In the genomic region with DNA sequence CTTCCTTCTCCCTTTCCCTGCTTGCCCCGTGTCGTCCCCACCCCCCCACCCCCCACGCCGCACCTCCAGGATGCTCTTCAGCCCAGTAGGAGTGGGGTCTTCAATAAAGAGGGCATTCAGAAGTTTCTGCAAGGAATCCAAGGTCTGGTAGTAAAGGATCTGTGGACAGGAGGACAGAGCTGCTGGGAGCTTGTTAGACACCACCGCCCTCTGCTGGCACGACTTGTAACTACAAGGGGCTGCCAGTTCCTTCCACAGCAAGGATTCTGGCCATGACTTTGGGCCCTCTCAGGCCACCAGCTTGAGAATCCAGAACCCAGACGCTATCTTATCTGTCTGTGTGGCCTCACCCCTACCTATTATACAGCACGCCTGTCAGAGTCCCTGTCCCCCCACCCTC, we compare ENCODE assay signal across 8 mouse cellular contexts. TPM values are rescaled to one million over a fixed set of nuclear protein-coding genes. Genes with fewer than 3 reads are reported as not detected.
A peak's percentile ranks its signal among the peaks of the same experiment; 100 is the strongest.
DNase-seq lines count a peak whose midpoint lies in the region; ATAC-seq and TF ChIP-seq lines count a peak whose summit lies in the region.

No protein-coding gene starts in this region.

- peaks cover 0 to 8% of the 10 kb centered on the region in 2 experiments for H3K27me3 ChIP-seq in MEL (ENCODE audit: control insufficient read depth in 1 of 2, insufficient read depth in 2 of 2, low read length in 2 of 2)
- no peaks in the 10 kb centered on the region for H3K27me3 ChIP-seq in forebrain, postnatal 0 days (ENCODE audit: insufficient read depth, low read length)
- no peaks in the 10 kb centered on the region for H3K27me3 ChIP-seq in lung, postnatal 0 days (replicated peaks; ENCODE audit: insufficient read depth, low read length)

- peak; percentile 93 for TF ChIP-seq RAD21 in MEL (IDR thresholded peaks at IDR 0.05; ENCODE audit: low read depth, low read length)

- no peaks in the 10 kb centered on the region for H3K79me2 ChIP-seq in MEL (ENCODE audit: control insufficient read depth, insufficient read depth, low read length, poor library complexity)

- peak; percentile 56 for ATAC-seq in forebrain, postnatal 0 days
- peak; percentile 68 to 75 for ATAC-seq in hematopoietic stem cell, adult 5-6 weeks (replicated peaks in 1 of 2; ENCODE audit: insufficient read depth in 1 of 2, low FRiP score in 2 of 2, low TSS enrichment in 1 of 2, low read depth in 1 of 2, poor library complexity in 2 of 2, severe bottlenecking in 2 of 2)
- peak; percentile 47; the same call in 1 of the 2 replicates for ATAC-seq in lung, postnatal 0 days

- no peak for TF ChIP-seq POLR2A in MEL (IDR thresholded peaks at IDR 0.05; ENCODE audit: control insufficient read depth in 1 of 2, insufficient read depth in 1 of 2, low read depth in 1 of 2, low read length in 2 of 2, poor library complexity in 1 of 2)

- WGBS in forebrain, postnatal 0 days = 2% methylated on average over 8 of the region's 8 CpGs
- WGBS in lung, postnatal 0 days = 0% methylated on average over 8 of the region's 8 CpGs

- H3K9me3 ChIP-seq in MEL (replicated peaks; ENCODE audit: insufficient read depth, low read length) = no peaks in the 10 kb centered on the region
- H3K9me3 ChIP-seq in forebrain, postnatal 0 days (ENCODE audit: low read length) = no peaks in the 10 kb centered on the region
- no peaks in the 10 kb centered on the region for H3K9me3 ChIP-seq in lung, postnatal 0 days (ENCODE audit: low read length)

- no peak for TF ChIP-seq EP300 in MEL (IDR thresholded peaks at IDR 0.05; ENCODE audit: low read depth in 1 of 2, low read length in 2 of 2)
- TF ChIP-seq EP300 in lung, postnatal 0 days (IDR thresholded peaks at IDR 0.05) = no peak

- no peaks in the 10 kb centered on the region; a peak in 1 of 4 replicates for H3K36me3 ChIP-seq in MEL (ENCODE audit: control insufficient read depth in 1 of 2, insufficient read depth in 2 of 2, low read length in 2 of 2)
- no peaks in the 10 kb centered on the region for H3K36me3 ChIP-seq in forebrain, postnatal 0 days (ENCODE audit: insufficient read depth)
- no peaks in the 10 kb centered on the region for H3K36me3 ChIP-seq in lung, postnatal 0 days (ENCODE audit: insufficient read depth, low read length)

- TF ChIP-seq CTCF in MEL (IDR thresholded peaks at IDR 0.05 in 2 of 3, conservative IDR thresholded peaks at IDR 0.05 in 1 of 3; ENCODE audit: control insufficient read depth in 1 of 3, insufficient read depth in 1 of 3, low read depth in 2 of 3, low read length in 3 of 3, poor library complexity in 1 of 3, severe bottlenecking in 1 of 3) = peak; percentile 96 to 97 (median 96)
- peak; percentile 96 for TF ChIP-seq CTCF in forebrain, postnatal 0 days (IDR thresholded peaks at IDR 0.05; ENCODE audit: low read depth)
- peak; percentile 96 for TF ChIP-seq CTCF in lung, postnatal 0 days (IDR thresholded peaks at IDR 0.05)

- H3K9ac ChIP-seq in MEL (ENCODE audit: control insufficient read depth, low read depth, low read length, poor library complexity, severe bottlenecking) = no peak overlapping the region
- H3K9ac ChIP-seq in forebrain, postnatal 0 days = peak overlapping the region; percentile 14; the same call in 1 of the 2 replicates
- H3K9ac ChIP-seq in lung, postnatal 0 days (replicated peaks; ENCODE audit: low read depth) = no peak overlapping the region

- no peak overlapping the region for H3K27ac ChIP-seq in MEL (ENCODE audit: control insufficient read depth, low read depth, low read length)
- H3K27ac ChIP-seq in forebrain, postnatal 0 days (ENCODE audit: low read depth, low read length) = no peak overlapping the region
- no peak overlapping the region for H3K27ac ChIP-seq in lung, postnatal 0 days (ENCODE audit: low read length)

- H3K4me1 ChIP-seq in MEL (ENCODE audit: control insufficient read depth in 1 of 2, insufficient read depth in 2 of 2, low read length in 2 of 2) = no peaks in the 10 kb centered on the region
- H3K4me1 ChIP-seq in forebrain, postnatal 0 days (ENCODE audit: insufficient read depth) = peaks cover 19% of the 10 kb centered on the region
- no peaks in the 10 kb centered on the region for H3K4me1 ChIP-seq in lung, postnatal 0 days (ENCODE audit: insufficient read depth, low read depth, low read length)

- no peak overlapping the region for H3K4me3 ChIP-seq in MEL (ENCODE audit: control insufficient read depth in 1 of 2, insufficient read depth in 1 of 2, low read depth in 2 of 2, low read length in 2 of 2)
- no peak overlapping the region for H3K4me3 ChIP-seq in forebrain, postnatal 0 days (ENCODE audit: low read depth, low read length)
- H3K4me3 ChIP-seq in lung, postnatal 0 days (ENCODE audit: low read depth, low read length) = 0 out of 2 replicates have a peak overlapping the region, but pooled peaks have one; percentile 3

- H3K4me2 ChIP-seq in forebrain, postnatal 0 days (ENCODE audit: low read depth) = peak overlapping the region; percentile 33; the same call in 1 of the 2 replicates
- H3K4me2 ChIP-seq in lung, postnatal 0 days (replicated peaks; ENCODE audit: low read depth, low read length) = peak overlapping the region; percentile 36; the same call in 1 of the 2 replicates

- peak; percentile 74 for DNase-seq in MEL (ENCODE audit: low read depth, low spot score)
- DNase-seq in cerebellum, adult 11-12 months = peak; percentile 64
- DNase-seq in forebrain, postnatal 0 days = peak; percentile 82
- DNase-seq in layer of hippocampus, postnatal 10 days (ENCODE audit: low spot score in 2 of 2) = peak; percentile 91 to 92
- peak; percentile 78 for DNase-seq in lung, postnatal 0 days (ENCODE audit: low spot score)
- peak; percentile 79 for DNase-seq in ovary, postnatal 36 days (ENCODE audit: low spot score)
- peak; percentile 31 to 79 for DNase-seq in thymus, postnatal 10 days (ENCODE audit: low spot score in 2 of 2)

TF ChIP-seq in MEL, 35 proteins besides CTCF, POLR2A, EP300 and RAD21 (continues in another document):
- TF ChIP-seq KAT2A (conservative IDR thresholded peaks at IDR 0.05; ENCODE audit: low read depth, low read length) (no peak), HCFC1 (IDR thresholded peaks at IDR 0.05; ENCODE audit: low read depth, low read length) (no peak), SMC3 (IDR thresholded peaks at IDR 0.05; ENCODE audit: low read depth, low read length) (peak; percentile 93), USF2 (IDR thresholded peaks at IDR 0.05; ENCODE audit: borderline replicate concordance in 1 of 2, insufficient read depth in 1 of 2, low read depth in 1 of 2, low read length in 2 of 2) (no peak), MEF2A (IDR thresholded peaks at IDR 0.05; ENCODE audit: extremely low read depth, insufficient replicate concordance, low read depth, low read length, poor library complexity, severe bottlenecking) (no peak), ZKSCAN1 (IDR thresholded peaks at IDR 0.05; ENCODE audit: low read depth, low read length) (no peak), MYB (IDR thresholded peaks at IDR 0.05; ENCODE audit: low read depth, low read length) (no peak), ELF1 (IDR thresholded peaks at IDR 0.05; ENCODE audit: low read depth, low read length) (0 out of 2 replicates have a peak, but pooled peaks have one; percentile 16), TCF12 (IDR thresholded peaks at IDR 0.05; ENCODE audit: low read depth, low read length) (no peak), MAFK (IDR thresholded peaks at IDR 0.05; ENCODE audit: borderline replicate concordance, low read depth, low read length) (no peak), NRF1 (IDR thresholded peaks at IDR 0.05; ENCODE audit: insufficient read depth, low read depth, low read length, poor library complexity, severe bottlenecking) (no peak), MAZ (IDR thresholded peaks at IDR 0.05; ENCODE audit: low read depth, low read length) (no peak), ZC3H11A (IDR thresholded peaks at IDR 0.05; ENCODE audit: low read depth, low read length) (peak; percentile 92)

RNA-seq across cellular contexts. Expression of gene Mroh7, which starts 22.3 kb away (rescaled TPM):
- total RNA-seq in MEL (2012; rRNA removed) = not detected in 2 replicates
- polyA plus RNA-seq in MEL (2012; ENCODE audit: insufficient read depth in 1 of 2, insufficient read length in 2 of 2, low read depth in 1 of 2, low replicate concordance in 2 of 2, missing spikeins in 1 of 2) = under 1 TPM in 1 of 2 experiments, not detected in 1; 0.03 TPM
- total RNA-seq in forebrain, postnatal 0 days (2014; rRNA removed) = 0.95 and 1.5 TPM in 2 replicates
- 0.30 and 0.71 TPM in 2 replicates for polyA plus RNA-seq in forebrain, postnatal 0 days (2015; fragmentation: Nextera tagmentation; extraction: Ambion mirVana)
- not detected in 2 replicates for total RNA-seq in hematopoietic stem cell, adult 5-6 weeks (2017)
- 1 to 10 TPM; 1.9 to 3.5 TPM for total RNA-seq in layer of hippocampus, postnatal 10 days (2021)
- 0.05 and 0.43 TPM in 2 replicates for polyA plus RNA-seq in lung, postnatal 0 days (2015; fragmentation: Nextera tagmentation; extraction: Ambion mirVana)

RNA-seq across cellular contexts. Expression of gene Fam151a, which starts 25.3 kb away (rescaled TPM):
- 0.08 and 0.10 TPM in 2 replicates for total RNA-seq in MEL (2012; rRNA removed)
- not detected for polyA plus RNA-seq in MEL (2012; ENCODE audit: insufficient read depth in 1 of 2, insufficient read length in 2 of 2, low read depth in 1 of 2, low replicate concordance in 2 of 2, missing spikeins in 1 of 2)
- total RNA-seq in forebrain, postnatal 0 days (2014; rRNA removed) = not detected in 2 replicates
- not detected in 2 replicates for polyA plus RNA-seq in forebrain, postnatal 0 days (2015; fragmentation: Nextera tagmentation; extraction: Ambion mirVana)
- total RNA-seq in hematopoietic stem cell, adult 5-6 weeks (2017) = not detected in 2 replicates
- not detected for total RNA-seq in layer of hippocampus, postnatal 10 days (2021)
- polyA plus RNA-seq in lung, postnatal 0 days (2015; fragmentation: Nextera tagmentation; extraction: Ambion mirVana) = 0.31 and 0.40 TPM in 2 replicates

RNA-seq across cellular contexts. Expression of gene Ttc4, which starts 29.7 kb away (rescaled TPM):
- total RNA-seq in MEL (2012; rRNA removed) = 49.4 and 54.8 TPM in 2 replicates
- 10 to 100 TPM in 1 of 2 experiments, not detected in 1; 54.8 TPM for polyA plus RNA-seq in MEL (2012; ENCODE audit: insufficient read depth in 1 of 2, insufficient read length in 2 of 2, low read depth in 1 of 2, low replicate concordance in 2 of 2, missing spikeins in 1 of 2)
- 108 and 114 TPM in 2 replicates for total RNA-seq in forebrain, postnatal 0 days (2014; rRNA removed)
- 78.2 and 89.1 TPM in 2 replicates for polyA plus RNA-seq in forebrain, postnatal 0 days (2015; fragmentation: Nextera tagmentation; extraction: Ambion mirVana)
- total RNA-seq in hematopoietic stem cell, adult 5-6 weeks (2017) = 41.9 and 46.4 TPM in 2 replicates
- total RNA-seq in layer of hippocampus, postnatal 10 days (2021) = 10 to 100 TPM; 44.5 to 52.2 TPM
- polyA plus RNA-seq in lung, postnatal 0 days (2015; fragmentation: Nextera tagmentation; extraction: Ambion mirVana) = 38.8 and 39.0 TPM in 2 replicates

RNA-seq across cellular contexts. Expression of gene Pars2, which starts 57.5 kb away (rescaled TPM):
- total RNA-seq in MEL (2012; rRNA removed) = 10.9 and 11.2 TPM in 2 replicates
- 10 to 100 TPM in 1 of 2 experiments, not detected in 1; 11.3 TPM for polyA plus RNA-seq in MEL (2012; ENCODE audit: insufficient read depth in 1 of 2, insufficient read length in 2 of 2, low read depth in 1 of 2, low replicate concordance in 2 of 2, missing spikeins in 1 of 2)
- total RNA-seq in forebrain, postnatal 0 days (2014; rRNA removed) = 13.2 and 13.6 TPM in 2 replicates
- 9.2 and 9.9 TPM in 2 replicates for polyA plus RNA-seq in forebrain, postnatal 0 days (2015; fragmentation: Nextera tagmentation; extraction: Ambion mirVana)
- 7.7 and 9.1 TPM in 2 replicates for total RNA-seq in hematopoietic stem cell, adult 5-6 weeks (2017)
- total RNA-seq in layer of hippocampus, postnatal 10 days (2021) = 1 to 10 TPM; 8.3 to 8.6 TPM
- 5.2 and 5.8 TPM in 2 replicates for polyA plus RNA-seq in lung, postnatal 0 days (2015; fragmentation: Nextera tagmentation; extraction: Ambion mirVana)
